Mouse (Mus musculus): ENCODE data around the gene Arhgap28. TPM values are rescaled to one million over a fixed set of nuclear protein-coding genes. Genes with fewer than 3 reads are reported as not detected.

Gene Arhgap28
- polyA plus RNA-seq, 1 experiment from 2014 or later: 5.7 TPM

GRCm38 (mm10) chr17:67944256-67944655, 59.7 kb downstream of the Arhgap28 start:
- 72% methylated on average over 7 of the region's 7 CpGs for WGBS

DNA sequence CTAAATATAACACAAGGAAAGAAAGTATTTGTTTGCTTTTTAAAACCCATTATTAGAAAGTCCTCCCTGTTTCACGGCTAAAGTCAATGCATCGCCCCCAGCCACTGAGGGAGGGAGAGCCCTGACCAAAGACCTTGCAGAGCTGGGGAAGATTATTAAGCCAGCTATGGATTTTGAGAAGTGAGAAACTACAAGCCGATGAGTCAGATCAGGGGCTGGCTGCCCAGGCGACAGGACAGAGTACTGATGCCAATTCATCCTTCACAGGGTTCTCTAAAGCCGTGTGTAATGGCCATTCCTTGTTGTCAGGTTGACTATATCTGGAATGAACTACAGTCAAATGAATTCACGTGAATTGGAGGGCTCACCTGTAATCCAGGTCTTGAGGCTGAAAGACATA, 62.9 kb downstream of the Arhgap28 start:
- H3K27ac ChIP-seq (replicated peaks): no peak overlapping the region
- DNase-seq (ENCODE audit: low spot score): no peak
- 62% methylated on average over 6 of the region's 6 CpGs for WGBS

More at GRCm38 (mm10) chr17:67944256-67944655, 59.7 kb downstream of the Arhgap28 start:
- Histone ChIP-seq H3K27me3 (ENCODE audit: control insufficient read depth, insufficient read depth, low read length) (no peaks in the 10 kb centered on the region), H3K9ac (ENCODE audit: low read length) (no peak overlapping the region), H3K4me2 (replicated peaks; ENCODE audit: low read depth) (no peak overlapping the region), H3K27ac (replicated peaks) (no peak overlapping the region), H3K4me3 (ENCODE audit: low read depth, low read length) (no peak overlapping the region), H3K9me3 (ENCODE audit: control insufficient read depth, low read length) (no peaks in the 10 kb centered on the region), H3K36me3 (ENCODE audit: control insufficient read depth, insufficient read depth, low read length) (no peaks in the 10 kb centered on the region), H3K4me1 (replicated peaks; ENCODE audit: control insufficient read depth, insufficient read depth) (no peaks in the 10 kb centered on the region)
- ATAC-seq (ENCODE audit: low FRiP score, low TSS enrichment) (no peak), DNase-seq (ENCODE audit: low spot score) (no peak)
- TF ChIP-seq CTCF (IDR thresholded peaks at IDR 0.05; ENCODE audit: low read depth): no peak
- no peak for TF ChIP-seq EP300 (optimal IDR thresholded peaks at IDR 0.05)

GRCm38 (mm10) chr17:67937050-67937449, 66.9 kb downstream of the Arhgap28 start:
- WGBS: 94% methylated on average over 3 of the region's 3 CpGs

More for the DNA sequence above, 62.9 kb downstream of the Arhgap28 start:
- H3K36me3 ChIP-seq (ENCODE audit: control insufficient read depth, insufficient read depth, low read length): no peaks in the 10 kb centered on the region
- no peak overlapping the region for H3K4me3 ChIP-seq (ENCODE audit: low read depth, low read length)
- H3K27me3 ChIP-seq (ENCODE audit: control insufficient read depth, insufficient read depth, low read length): no peaks in the 10 kb centered on the region
- no peak overlapping the region for H3K9ac ChIP-seq (ENCODE audit: low read length)
- TF ChIP-seq EP300 (optimal IDR thresholded peaks at IDR 0.05) (no peak), CTCF (IDR thresholded peaks at IDR 0.05; ENCODE audit: low read depth) (no peak)
- H3K9me3 ChIP-seq (ENCODE audit: control insufficient read depth, low read length): no peaks in the 10 kb centered on the region
- no peak overlapping the region for H3K4me2 ChIP-seq (replicated peaks; ENCODE audit: low read depth)
- ATAC-seq (ENCODE audit: low FRiP score, low TSS enrichment): no peak
- H3K4me1 ChIP-seq (replicated peaks; ENCODE audit: control insufficient read depth, insufficient read depth): no peaks in the 10 kb centered on the region

GRCm38 (mm10) chr17:67935556-67935955, 68.4 kb downstream of the Arhgap28 start:
- DNase-seq (ENCODE audit: low spot score): no peak
- WGBS: 87% methylated on average over 4 of the region's 4 CpGs
- no peak for ATAC-seq (ENCODE audit: low FRiP score, low TSS enrichment)
- Histone ChIP-seq H3K27me3 (ENCODE audit: control insufficient read depth, insufficient read depth, low read length) (no peaks in the 10 kb centered on the region), H3K36me3 (ENCODE audit: control insufficient read depth, insufficient read depth, low read length) (peaks cover 3% of the 10 kb centered on the region; the same call in 1 of the 2 replicates), H3K9ac (ENCODE audit: low read length) (no peak overlapping the region), H3K27ac (replicated peaks) (no peak overlapping the region), H3K4me3 (ENCODE audit: low read depth, low read length) (no peak overlapping the region), H3K4me1 (replicated peaks; ENCODE audit: control insufficient read depth, insufficient read depth) (no peaks in the 10 kb centered on the region), H3K4me2 (replicated peaks; ENCODE audit: low read depth) (no peak overlapping the region), H3K9me3 (ENCODE audit: control insufficient read depth, low read length) (no peaks in the 10 kb centered on the region)
- TF ChIP-seq CTCF (IDR thresholded peaks at IDR 0.05; ENCODE audit: low read depth) (no peak), EP300 (optimal IDR thresholded peaks at IDR 0.05) (no peak)

More at GRCm38 (mm10) chr17:67937050-67937449, 66.9 kb downstream of the Arhgap28 start:
- Histone ChIP-seq H3K4me1 (replicated peaks; ENCODE audit: control insufficient read depth, insufficient read depth) (no peaks in the 10 kb centered on the region), H3K4me2 (replicated peaks; ENCODE audit: low read depth) (no peak overlapping the region), H3K27me3 (ENCODE audit: control insufficient read depth, insufficient read depth, low read length) (no peaks in the 10 kb centered on the region), H3K9ac (ENCODE audit: low read length) (no peak overlapping the region), H3K36me3 (ENCODE audit: control insufficient read depth, insufficient read depth, low read length) (peaks cover 3% of the 10 kb centered on the region; the same call in 1 of the 2 replicates), H3K4me3 (ENCODE audit: low read depth, low read length) (no peak overlapping the region), H3K9me3 (ENCODE audit: control insufficient read depth, low read length) (no peaks in the 10 kb centered on the region), H3K27ac (replicated peaks) (no peak overlapping the region)
- no peak for DNase-seq (ENCODE audit: low spot score)
- ATAC-seq (ENCODE audit: low FRiP score, low TSS enrichment): no peak
- no peak for TF ChIP-seq CTCF (IDR thresholded peaks at IDR 0.05; ENCODE audit: low read depth)
- TF ChIP-seq EP300 (optimal IDR thresholded peaks at IDR 0.05): no peak

- Histone ChIP-seq H3K4me2 (replicated peaks; ENCODE audit: low read depth) (no peak overlapping the region), H3K27me3 (ENCODE audit: control insufficient read depth, insufficient read depth, low read length) (no peaks in the 10 kb centered on the region), H3K27ac (replicated peaks) (no peak overlapping the region), H3K9ac (ENCODE audit: low read length) (no peak overlapping the region), H3K4me3 (ENCODE audit: low read depth, low read length) (no peak overlapping the region), H3K9me3 (ENCODE audit: control insufficient read depth, low read length) (no peaks in the 10 kb centered on the region), H3K36me3 (ENCODE audit: control insufficient read depth, insufficient read depth, low read length) (peaks cover 3% of the 10 kb centered on the region; the same call in 1 of the 2 replicates), H3K4me1 (replicated peaks; ENCODE audit: control insufficient read depth, insufficient read depth) (no peaks in the 10 kb centered on the region)
- no peak for DNase-seq (ENCODE audit: low spot score)
- TF ChIP-seq CTCF (IDR thresholded peaks at IDR 0.05; ENCODE audit: low read depth): no peak
- no peak for TF ChIP-seq EP300 (optimal IDR thresholded peaks at IDR 0.05)
- no peak for ATAC-seq (ENCODE audit: low FRiP score, low TSS enrichment)
- 65% methylated on average over 6 of the region's 6 CpGs for WGBS
Observed at GRCm38 (mm10) chr17:67931396-67931795, 72.5 kb downstream of the Arhgap28 start.

GRCm38 (mm10) chr17:67930957-67931356, 73.0 kb downstream of the Arhgap28 start:
- peaks cover 3% of the 10 kb centered on the region; the same call in 1 of the 2 replicates for H3K36me3 ChIP-seq (ENCODE audit: control insufficient read depth, insufficient read depth, low read length)
- no peaks in the 10 kb centered on the region for H3K27me3 ChIP-seq (ENCODE audit: control insufficient read depth, insufficient read depth, low read length)
- no peak overlapping the region for H3K9ac ChIP-seq (ENCODE audit: low read length)
- TF ChIP-seq EP300 (optimal IDR thresholded peaks at IDR 0.05) (no peak), CTCF (IDR thresholded peaks at IDR 0.05; ENCODE audit: low read depth) (no peak)
- no peak overlapping the region for H3K27ac ChIP-seq (replicated peaks)
- DNase-seq (ENCODE audit: low spot score): no peak
- 90% methylated on average over 3 of the region's 3 CpGs for WGBS
- H3K4me2 ChIP-seq (replicated peaks; ENCODE audit: low read depth): no peak overlapping the region
- no peaks in the 10 kb centered on the region for H3K4me1 ChIP-seq (replicated peaks; ENCODE audit: control insufficient read depth, insufficient read depth)
- no peak overlapping the region for H3K4me3 ChIP-seq (ENCODE audit: low read depth, low read length)
- ATAC-seq (ENCODE audit: low FRiP score, low TSS enrichment): no peak
- H3K9me3 ChIP-seq (ENCODE audit: control insufficient read depth, low read length): no peaks in the 10 kb centered on the region
